Mouse (Mus musculus) lung, adult 2 months (tissue): ENCODE measurements around the gene Ephb1. TPM values are rescaled to one million over a fixed set of nuclear protein-coding genes. Genes with fewer than 3 reads are reported as not detected.

Experiments used
- DNase-seq: peaks from one replicate; pipeline ENCODE4 v3.0.0; 2022
- H3K4me1 ChIP-seq: fragments of 200-500 bp; 2 replicates; pipeline ENCODE4 v1.6.1; 2011; ENCODE audit warnings: low read length; ENCODE audit not compliant: control insufficient read depth, insufficient read depth
- H3K4me3 ChIP-seq: fragments of 200-500 bp; replicated peaks from 2 replicates; pipeline ENCODE3; 2011; ENCODE audit warnings: low read depth, mild to moderate bottlenecking, control low read depth, low read length; ENCODE audit errors: extremely low read depth
- CTCF ChIP-seq: fragments of 200-500 bp; IDR thresholded peaks from 2 replicates; pipeline ENCODE4 v1.5.1; 2011; ENCODE audit warnings: mild to moderate bottlenecking, low read length, control low read depth; ENCODE audit not compliant: insufficient read depth
- POLR2A ChIP-seq: fragments of 200-500 bp; IDR thresholded peaks from 2 replicates; pipeline ENCODE4 v1.6.1; 2011; ENCODE audit warnings: low read depth, mild to moderate bottlenecking, control low read depth, low read length, borderline replicate concordance; ENCODE audit errors: extremely low read depth
- WGBS: fragments of 180-500 bp; shearing (Covaris S2); methylation state at CpG from one replicate; pipeline ENCODE4 v1.1.7; 2018; 5-methylcytosine and 5-hydroxymethylcytosine counted together
- polyA plus RNA-seq: library from polyadenylated mRNA; depleted of rRNA; stranded (reverse); fragments of >200 nt; gene quantifications from 2 replicates; pipeline ENCODE4 v1.2.3, GENCODE M21; 2012

Gene Ephb1
- polyA plus RNA-seq, 1 experiment = 1.1 TPM

DNA sequence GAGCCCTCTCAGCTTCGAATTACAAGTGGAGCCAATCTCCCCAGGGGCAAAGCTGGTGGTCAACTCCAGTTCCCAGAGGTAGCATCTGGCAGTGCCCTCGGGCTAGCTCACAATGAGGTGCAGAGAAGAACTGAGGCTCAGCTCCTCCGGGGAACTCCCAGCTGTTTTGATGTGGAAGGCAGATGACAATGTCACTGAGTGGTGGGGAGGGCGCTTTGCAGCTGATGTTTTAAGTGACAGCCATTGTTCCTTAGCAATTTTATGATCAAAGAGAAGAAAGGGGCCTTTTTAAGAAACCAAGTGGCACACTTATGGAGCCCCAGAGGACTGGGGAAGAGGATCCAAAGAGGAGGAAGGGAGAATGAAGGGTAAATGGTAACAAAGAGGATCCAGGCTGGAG, 46.8 kb downstream of the Ephb1 start:
- Histone ChIP-seq H3K4me3 (no peak overlapping the region), H3K4me1 (peaks cover 17% of the 10 kb centered on the region)
- no peak for DNase-seq
- TF ChIP-seq CTCF (no peak), POLR2A (no peak)
- WGBS = 47% methylated on average over 4 of the region's 4 CpGs

DNA sequence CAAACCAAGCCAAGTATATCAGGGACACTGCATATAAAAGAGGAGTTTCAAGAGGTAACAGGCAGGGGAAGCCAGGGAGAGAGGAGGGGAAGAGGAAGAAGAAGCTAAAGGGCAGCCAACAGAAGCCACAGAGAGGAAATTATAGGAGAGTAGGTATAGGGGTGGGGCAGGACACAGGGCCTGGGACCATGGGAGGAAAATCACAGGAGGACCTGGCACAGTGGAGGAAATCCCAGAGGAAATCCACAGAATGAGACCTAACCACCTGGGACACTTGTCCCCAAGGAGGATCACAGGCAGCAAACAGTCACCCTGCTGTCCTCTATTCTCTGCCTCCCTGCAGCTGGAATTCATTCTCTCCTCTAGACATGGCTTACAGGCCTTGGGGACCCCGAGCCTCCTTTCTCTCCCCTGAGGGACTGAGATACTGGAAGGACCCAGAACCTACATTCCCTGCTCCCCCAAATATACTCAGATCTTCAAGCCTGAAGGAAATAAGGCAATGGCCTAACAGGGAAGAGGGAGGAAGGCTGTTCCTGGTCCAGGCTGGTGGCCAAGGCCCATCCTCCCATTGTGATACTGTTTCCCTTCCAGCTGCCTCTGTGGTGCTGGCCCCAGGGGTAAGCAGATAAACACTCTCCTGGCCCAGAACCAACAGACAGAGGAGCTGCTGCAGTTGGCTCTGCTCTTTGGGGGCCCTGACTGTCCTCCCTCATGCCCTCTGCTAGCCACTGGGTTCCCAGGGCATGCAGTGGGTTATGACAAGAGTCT, 47.7 kb downstream of the Ephb1 start:
- 36% methylated on average over 1 of the region's 1 CpGs for WGBS
- TF ChIP-seq CTCF (no peak), POLR2A (no peak)
- Histone ChIP-seq H3K4me3 (no peak overlapping the region), H3K4me1 (peaks cover 17% of the 10 kb centered on the region)
- DNase-seq = peak; percentile 24

DNA sequence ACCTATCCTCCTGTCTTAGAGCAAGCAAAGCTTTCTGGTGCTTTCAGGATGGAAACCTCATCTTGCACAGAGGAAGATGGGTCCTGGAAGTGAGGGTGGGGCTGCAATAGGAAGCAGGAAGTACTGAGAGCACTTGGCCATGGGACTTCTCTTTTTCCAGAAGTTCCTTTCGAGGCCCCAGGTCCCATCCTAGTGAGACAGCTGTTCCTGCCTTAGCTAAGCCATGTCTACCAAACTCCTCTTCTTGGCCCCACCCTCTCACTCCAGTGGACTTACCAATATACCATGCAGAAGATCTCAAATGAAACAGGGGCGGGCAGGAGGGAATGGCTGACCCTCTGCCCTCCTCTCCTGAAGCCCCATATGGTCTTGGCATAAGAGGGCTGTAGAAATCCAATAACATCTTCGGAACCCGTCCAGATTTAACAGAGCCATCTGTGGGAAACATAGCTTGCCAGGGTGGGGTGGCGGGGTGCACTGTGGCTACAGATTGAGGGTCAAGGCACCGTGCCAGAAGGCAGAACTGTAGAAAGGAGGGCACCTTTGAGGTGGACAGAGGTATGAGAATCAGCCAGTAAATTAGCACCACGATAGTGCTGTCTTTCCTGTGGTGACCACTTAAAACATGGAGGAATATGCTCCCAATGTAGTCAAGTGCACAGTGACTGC, 48.9 kb downstream of the Ephb1 start:
- no peak for DNase-seq
- WGBS = 81% methylated on average over 7 of the region's 7 CpGs
- peaks cover 17% of the 10 kb centered on the region for H3K4me1 ChIP-seq
- no peak overlapping the region for H3K4me3 ChIP-seq
- TF ChIP-seq POLR2A = no peak
- no peak for TF ChIP-seq CTCF

DNA sequence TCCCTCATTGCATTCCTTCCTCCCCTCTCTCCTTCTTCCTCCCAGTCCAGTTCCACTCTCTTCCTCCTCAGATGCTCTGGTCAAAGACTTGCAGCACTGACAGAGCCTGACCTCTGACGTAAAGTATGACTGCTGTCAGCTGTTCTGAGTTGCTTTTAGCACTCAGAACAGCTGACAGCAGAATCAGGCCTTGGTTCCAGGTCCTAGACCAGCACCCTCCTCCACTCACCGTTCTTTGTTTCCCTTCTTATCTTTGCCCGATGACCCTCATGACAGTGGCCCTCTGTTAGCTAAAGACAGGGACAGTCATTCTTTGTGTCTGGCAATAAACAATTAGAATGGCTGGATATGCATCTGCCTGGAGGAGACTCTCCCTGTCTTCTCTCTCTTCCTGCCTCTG, 49.7 kb downstream of the Ephb1 start:
- Histone ChIP-seq H3K4me1 (peaks cover 13% of the 10 kb centered on the region), H3K4me3 (no peak overlapping the region)
- 24% methylated on average over 3 of the region's 3 CpGs for WGBS
- TF ChIP-seq CTCF = no peak
- no peak for TF ChIP-seq POLR2A
- no peak for DNase-seq

DNA sequence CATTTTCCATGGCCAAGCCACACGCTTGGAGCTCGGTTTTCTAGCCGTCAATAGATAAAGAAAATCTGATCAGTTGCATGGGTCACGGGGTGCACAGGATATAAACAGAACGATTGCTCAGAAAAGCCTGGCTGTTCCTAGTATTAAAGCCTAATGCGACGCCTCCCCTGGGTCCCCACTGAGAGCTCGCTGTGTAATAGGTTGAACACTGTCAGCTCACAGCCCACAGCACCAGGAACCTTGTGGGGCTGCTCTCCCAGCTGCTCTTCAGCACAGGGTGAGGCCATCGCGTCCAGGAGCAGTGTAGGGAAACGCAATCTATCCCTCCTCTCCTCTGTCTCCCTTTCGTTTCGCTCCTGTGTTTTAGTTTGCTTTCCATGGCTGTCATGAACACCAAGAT, 50.6 kb downstream of the Ephb1 start:
- no peak for DNase-seq
- peaks cover 13% of the 10 kb centered on the region for H3K4me1 ChIP-seq
- H3K4me3 ChIP-seq = no peak overlapping the region
- WGBS = 74% methylated on average over 13 of the region's 13 CpGs
- no peak for TF ChIP-seq POLR2A
- TF ChIP-seq CTCF = no peak

- 88% methylated on average over 4 of the region's 4 CpGs for WGBS
- TF ChIP-seq POLR2A = no peak
- TF ChIP-seq CTCF = no peak
- Histone ChIP-seq H3K4me3 (no peak overlapping the region), H3K4me1 (0 out of 2 replicates have a peak, but pooled peaks cover 3% of the 10 kb centered on the region)
- no peak for DNase-seq
These were observed 53.5 kb downstream of the Ephb1 start for GRCm38 (mm10) chr9:102300985-102301384.

DNA sequence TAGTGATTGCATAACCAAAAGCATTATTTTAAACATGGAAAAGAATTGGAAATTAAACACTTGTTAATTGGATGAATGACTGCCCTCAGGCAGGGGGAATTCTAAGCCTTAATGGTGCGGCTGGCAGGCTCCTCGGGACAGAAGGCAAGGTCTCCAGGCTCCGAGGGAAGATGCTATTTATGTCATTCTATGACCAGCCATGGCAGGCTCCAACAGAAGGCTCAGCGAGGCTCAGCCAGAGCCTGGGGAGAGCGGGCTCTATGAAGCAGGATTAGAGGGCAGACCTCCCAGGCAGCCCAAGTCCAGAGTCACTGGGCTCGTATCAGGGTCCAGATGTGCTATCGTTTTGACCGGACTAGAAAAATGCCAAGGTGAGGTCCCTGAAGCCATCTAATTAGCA, 55.8 kb downstream of the Ephb1 start:
- 78% methylated on average over 8 of the region's 8 CpGs for WGBS
- no peak for TF ChIP-seq CTCF
- no peak for TF ChIP-seq POLR2A
- Histone ChIP-seq H3K4me1 (no peaks in the 10 kb centered on the region), H3K4me3 (no peak overlapping the region)
- DNase-seq = no peak

- no peak for DNase-seq
- no peaks in the 10 kb centered on the region for H3K4me1 ChIP-seq
- TF ChIP-seq CTCF = no peak
- no peak for TF ChIP-seq POLR2A
- WGBS = 75% methylated on average over 5 of the region's 5 CpGs
- H3K4me3 ChIP-seq = no peak overlapping the region
These were observed 56.5 kb downstream of the Ephb1 start for GRCm38 (mm10) chr9:102297986-102298385.

DNA sequence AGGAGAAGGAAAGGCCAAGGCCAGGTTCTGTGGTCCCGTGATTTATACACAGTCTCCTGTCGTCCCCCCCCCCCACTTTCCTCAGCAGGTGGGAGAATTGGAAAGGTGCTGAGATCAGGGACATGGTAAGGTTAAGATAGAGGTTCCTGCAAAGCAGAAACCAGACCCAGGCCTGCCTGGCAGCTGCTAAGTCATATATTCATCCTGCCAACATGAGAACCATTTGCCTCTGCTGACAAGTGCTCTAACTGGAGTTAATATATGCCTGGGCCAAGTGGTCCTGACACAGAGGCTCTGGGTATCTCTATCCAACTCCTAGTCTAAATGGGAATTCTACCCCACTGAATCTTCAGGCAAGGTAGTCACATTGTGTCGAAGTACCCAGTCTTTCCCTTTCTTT, 57.3 kb downstream of the Ephb1 start:
- Histone ChIP-seq H3K4me1 (no peaks in the 10 kb centered on the region), H3K4me3 (no peak overlapping the region)
- TF ChIP-seq CTCF (no peak), POLR2A (no peak)
- no peak for DNase-seq
- WGBS = 68% methylated on average over 3 of the region's 3 CpGs

DNA sequence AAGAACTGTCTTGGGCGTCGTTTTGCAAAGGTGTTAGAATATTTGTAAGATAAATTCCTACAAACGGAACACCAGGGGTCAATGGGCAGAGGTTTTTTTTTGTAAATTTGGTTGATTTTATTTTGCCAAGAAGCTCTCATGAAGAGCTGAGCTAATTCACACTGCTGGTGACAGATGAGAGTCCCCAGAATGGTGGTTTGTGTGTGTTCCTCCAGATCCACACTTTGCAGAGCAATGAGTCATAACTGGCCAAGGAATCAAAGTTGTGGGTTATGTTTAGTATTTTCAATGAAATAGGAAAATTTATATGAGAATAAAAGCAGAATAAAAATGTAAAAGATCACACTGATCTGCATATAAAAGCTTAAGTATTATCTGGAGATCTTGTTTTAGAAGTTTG, 60.9 kb downstream of the Ephb1 start:
- no peak for DNase-seq
- TF ChIP-seq POLR2A (no peak), CTCF (no peak)
- 68% methylated on average over 3 of the region's 3 CpGs for WGBS
- H3K4me3 ChIP-seq = no peak overlapping the region
- no peaks in the 10 kb centered on the region for H3K4me1 ChIP-seq
